Mouse (Mus musculus) hindbrain, postnatal 0 days (tissue): Measurements from ENCODE around the gene Jup. TPM values are rescaled to one million over a fixed set of nuclear protein-coding genes. Genes with fewer than 3 reads are reported as not detected.

Experiments used
- ATAC-seq: fragments of 200-750 bp; cut with Nextera tagmentation; 2 replicates; pipeline ENCODE4 v1.8.0; 2017; ENCODE audit warnings: mild to moderate bottlenecking, moderate TSS enrichment, moderate library complexity
- DNase-seq: peaks from one replicate; pipeline ENCODE4 v3.0.0-alpha.2; 2015; ENCODE audit warnings: low spot score
- H3K27ac ChIP-seq: fragments of 300-500 bp; sonication (generic); 2 replicates; pipeline ENCODE4 v1.5.1; 2014; ENCODE audit warnings: mild to moderate bottlenecking
- H3K27me3 ChIP-seq: fragments of 300-500 bp; sonication (generic); 2 replicates; pipeline ENCODE4 v1.6.1; 2014; ENCODE audit warnings: low read length, mixed read lengths; ENCODE audit not compliant: insufficient read depth
- H3K36me3 ChIP-seq: fragments of 300-500 bp; sonication (generic); 2 replicates; pipeline ENCODE4 v1.6.1; 2014; ENCODE audit warnings: low read length, mixed read lengths; ENCODE audit not compliant: insufficient read depth
- H3K4me1 ChIP-seq: fragments of 300-500 bp; sonication (generic); 2 replicates; pipeline ENCODE4 v1.6.1; 2014; ENCODE audit warnings: antibody characterized with exemption, low read length, mixed read lengths; ENCODE audit not compliant: insufficient read depth
- H3K4me2 ChIP-seq: fragments of 300-500 bp; sonication (generic); 2 replicates; pipeline ENCODE4 v1.6.1; 2014; ENCODE audit warnings: low read depth, mild to moderate bottlenecking, low read length, moderate library complexity, mixed read lengths
- H3K4me3 ChIP-seq: fragments of 300-500 bp; sonication (generic); 2 replicates; pipeline ENCODE4 v1.5.1; 2014; ENCODE audit warnings: low read length
- H3K9ac ChIP-seq: fragments of 300-500 bp; sonication (generic); replicated peaks from 2 replicates; pipeline ENCODE4 v1.6.1; 2014; ENCODE audit warnings: mild to moderate bottlenecking, low read length, moderate library complexity, mixed read lengths
- H3K9me3 ChIP-seq: fragments of 300-500 bp; sonication (generic); 2 replicates; pipeline ENCODE4 v1.6.1; 2016; ENCODE audit warnings: low read length, mixed read lengths
- CTCF ChIP-seq: IDR thresholded peaks from 2 replicates; pipeline ENCODE4 v1.5.1; 2016; ENCODE audit warnings: antibody characterized with exemption, control low read depth, low read depth
- WGBS: fragments of 180-500 bp; shearing (Covaris S2); extraction: QIAGEN DNeasy Blood & Tissue Kit; methylation state at CpG from one replicate; pipeline ENCODE4 v1.1.7; 2014; 5-methylcytosine and 5-hydroxymethylcytosine counted together
- polyA plus RNA-seq: library from polyadenylated mRNA; unstranded; fragments of >200 nt; fragmentation: Nextera tagmentation; extraction: Ambion mirVana; gene quantifications from 2 replicates; pipeline ENCODE4 v1.2.1, GENCODE M21; 2015
- total RNA-seq: library from RNA; depleted of rRNA; stranded (reverse); fragments of >200 nt; gene quantifications from 2 replicates; pipeline ENCODE4 v1.2.3, GENCODE M21; 2014

Jup gene
- total and polyA plus RNA-seq, 2 experiments from 2014 or later, result 49.8 to 119 TPM

DNA sequence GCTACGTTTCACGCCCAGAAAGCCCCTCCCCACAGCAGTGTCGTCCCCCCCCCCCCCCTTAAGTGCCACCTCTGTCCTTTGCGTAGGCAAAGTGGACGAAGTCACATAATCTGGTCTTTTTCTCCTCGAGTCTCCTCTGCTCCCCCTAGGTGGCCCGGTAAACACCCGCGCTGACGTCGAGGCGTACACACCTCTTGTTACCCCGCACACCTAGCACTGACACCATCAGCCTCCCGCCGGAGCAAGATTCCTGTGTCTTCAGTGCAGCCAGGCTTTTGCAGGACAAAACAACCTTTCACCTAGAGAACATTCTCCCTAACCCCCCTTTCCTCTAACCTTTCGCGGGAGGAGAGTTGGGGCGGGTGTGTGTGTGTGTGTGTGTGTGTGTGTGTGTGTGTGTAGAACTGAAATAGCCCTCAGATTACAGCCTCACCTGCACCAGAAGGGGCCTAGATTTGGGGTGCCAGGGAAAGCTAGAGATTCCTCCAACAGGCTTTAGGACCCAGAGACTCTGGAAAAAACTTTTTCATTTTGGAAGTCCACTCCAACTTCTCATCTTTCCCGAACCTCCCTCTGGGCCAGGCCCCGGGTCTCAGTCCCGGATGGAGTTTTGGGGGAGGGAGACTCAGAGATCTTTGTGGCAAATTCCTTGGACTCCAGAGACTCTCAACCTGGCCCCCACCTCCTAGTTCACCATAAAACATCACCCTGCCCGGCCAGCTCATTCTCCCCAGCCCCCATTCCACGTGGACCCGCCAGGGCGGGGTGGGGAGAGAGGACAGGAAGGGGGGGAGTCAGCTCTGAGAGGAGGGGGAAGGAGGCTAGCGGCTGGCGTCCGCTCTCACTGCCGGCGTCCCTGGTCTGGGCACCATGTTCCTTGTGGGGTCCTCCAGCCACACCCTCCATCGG is 17.6 kb upstream of the Jup start, which contains the start of gene Fkbp10:
Gene Fkbp10 (plus strand): TSS at position 784 of the 909 bp plus-strand sequence.
- H3K4me3 ChIP-seq, result peak within 1 kb of the TSS; percentile 60
- H3K27ac ChIP-seq, result peak within 1 kb of the TSS; percentile 78
- no peaks in the 10 kb centered on the region for H3K27me3 ChIP-seq
- DNase-seq (peak; percentile 20), ATAC-seq (0 out of 2 replicates have a peak, but pooled peaks have one; percentile 21)
- no peaks in the 10 kb centered on the region for H3K9me3 ChIP-seq
- 1% methylated on average over 30 of the region's 31 CpGs for WGBS
- H3K4me1 ChIP-seq, result peaks cover 14% of the 10 kb centered on the region
- H3K36me3 ChIP-seq, result no peaks in the 10 kb centered on the region
- H3K9ac ChIP-seq, result peak within 1 kb of the TSS; percentile 71
- TF ChIP-seq CTCF, result no peak
- H3K4me2 ChIP-seq, result peak within 1 kb of the TSS; percentile 71

DNA sequence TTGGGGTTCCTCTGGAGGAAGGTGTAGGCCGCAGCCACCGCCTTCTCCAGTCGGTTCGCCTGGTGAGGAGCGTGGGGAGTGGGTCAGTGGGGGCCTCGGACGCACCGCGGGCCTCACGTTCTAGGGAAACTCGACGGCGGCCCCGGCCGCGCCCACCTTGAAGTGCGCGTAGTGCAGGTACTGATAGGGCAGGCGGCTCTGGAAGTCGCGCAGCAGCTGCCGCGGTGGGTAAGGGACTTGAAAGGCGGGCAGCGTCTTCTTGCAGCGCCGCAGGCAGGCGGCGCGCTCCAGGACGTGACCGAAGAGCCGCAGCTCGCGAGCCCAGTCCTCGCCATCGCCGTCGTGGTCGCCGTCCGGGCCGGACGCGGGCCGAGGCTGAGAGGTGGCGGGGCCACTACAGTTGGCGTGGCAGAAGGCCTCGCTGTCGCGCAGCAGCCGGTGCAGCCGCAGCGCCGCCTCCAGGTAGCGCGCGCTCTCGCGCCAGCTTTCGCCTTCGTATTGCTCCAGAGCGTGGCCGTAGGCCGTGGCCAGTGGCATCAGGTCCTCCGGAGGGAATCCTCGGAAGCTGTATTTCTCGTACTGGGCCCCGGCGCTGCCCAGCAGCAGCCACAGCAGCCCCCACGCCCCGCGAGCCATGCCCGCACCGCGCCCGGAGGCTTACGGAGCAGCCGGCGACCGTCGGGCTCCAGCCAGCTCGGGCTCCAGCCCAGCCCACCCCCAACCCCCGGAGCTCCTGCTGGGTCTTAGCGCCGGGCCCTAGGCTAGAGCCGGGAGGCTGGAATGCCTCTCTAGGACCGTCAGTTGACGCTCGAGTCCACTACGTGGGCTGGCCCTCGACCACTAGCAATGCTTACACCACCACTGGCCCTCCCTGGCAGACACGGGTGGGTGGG is 16.7 kb upstream of the Jup start, which contains the start of gene P3h4:
Gene P3h4 (minus strand): TSS at position 816 of the 893 bp plus-strand sequence.
- H3K36me3 ChIP-seq, result no peaks in the 10 kb centered on the region
- peak; percentile 63 for TF ChIP-seq CTCF
- peak within 1 kb of the TSS; percentile 78 for H3K27ac ChIP-seq
- H3K9ac ChIP-seq, result peak within 1 kb of the TSS; percentile 71
- no peaks in the 10 kb centered on the region for H3K27me3 ChIP-seq
- DNase-seq (peak; percentile 89), ATAC-seq (peak; percentile 96)
- H3K9me3 ChIP-seq, result no peaks in the 10 kb centered on the region
- 2% methylated on average over 90 of the region's 93 CpGs for WGBS
- H3K4me3 ChIP-seq, result peak within 1 kb of the TSS; percentile 60
- peak within 1 kb of the TSS; percentile 71 for H3K4me2 ChIP-seq
- H3K4me1 ChIP-seq, result peaks cover 14% of the 10 kb centered on the region

DNA sequence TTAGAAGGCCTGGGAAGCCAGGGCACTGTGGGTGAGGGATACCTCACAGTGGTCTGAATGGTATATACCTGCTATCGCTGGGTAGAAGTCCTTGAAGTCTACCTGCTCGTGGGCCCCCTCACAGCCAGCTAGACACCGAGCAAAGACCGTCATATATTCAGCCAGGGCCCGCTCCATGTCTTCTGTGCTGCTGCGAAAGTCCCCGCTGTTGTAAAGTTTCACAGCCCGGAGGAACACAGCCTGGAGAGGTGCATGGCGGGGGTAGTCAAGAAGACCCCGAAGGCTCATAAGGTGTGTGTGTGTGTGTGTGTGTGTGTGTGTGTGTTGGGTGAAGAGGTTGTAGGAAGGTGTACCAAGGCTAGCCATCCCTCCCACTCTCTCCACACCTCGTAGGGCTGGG is 16.0 kb upstream of the Jup start:
- H3K27me3 ChIP-seq, result no peaks in the 10 kb centered on the region
- H3K27ac ChIP-seq, result no peak overlapping the region
- peak overlapping the region; percentile 60 for H3K4me3 ChIP-seq
- peak overlapping the region; percentile 71 for H3K4me2 ChIP-seq
- peak overlapping the region; percentile 71 for H3K9ac ChIP-seq
- DNase-seq, result no peak
- peaks cover 14% of the 10 kb centered on the region for H3K4me1 ChIP-seq
- H3K36me3 ChIP-seq, result no peaks in the 10 kb centered on the region; the same call in 1 of the 2 replicates
- no peaks in the 10 kb centered on the region for H3K9me3 ChIP-seq
- no peak for TF ChIP-seq CTCF
- WGBS, result 79% methylated on average over 11 of the region's 11 CpGs
- no peak for ATAC-seq

DNA sequence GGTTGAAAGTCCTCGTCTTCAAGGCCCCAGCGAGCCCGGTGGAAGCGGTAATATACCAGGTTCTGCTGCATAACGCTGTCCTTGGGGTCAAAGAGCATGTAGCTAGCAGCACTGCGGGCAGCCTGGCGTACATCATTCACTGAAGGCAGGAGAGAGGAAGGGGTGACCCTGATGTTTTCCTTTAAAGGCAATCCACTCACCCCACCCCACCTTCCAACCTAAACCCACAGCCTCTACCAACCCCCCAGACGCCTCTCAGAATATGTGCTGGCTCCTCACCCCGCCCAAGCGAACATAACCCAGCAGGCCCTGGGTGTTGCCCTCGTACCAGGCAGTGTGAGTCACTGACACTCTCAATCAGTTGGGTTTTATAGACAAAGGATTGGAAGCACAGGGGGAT is 14.2 kb upstream of the Jup start:
- ATAC-seq (no peak), DNase-seq (no peak)
- H3K9me3 ChIP-seq, result no peaks in the 10 kb centered on the region
- H3K4me3 ChIP-seq, result no peak overlapping the region
- no peaks in the 10 kb centered on the region for H3K27me3 ChIP-seq
- H3K9ac ChIP-seq, result no peak overlapping the region
- H3K4me2 ChIP-seq, result no peak overlapping the region
- TF ChIP-seq CTCF, result no peak
- H3K36me3 ChIP-seq, result no peaks in the 10 kb centered on the region; the same call in 1 of the 2 replicates
- no peak overlapping the region for H3K27ac ChIP-seq
- peaks cover 14% of the 10 kb centered on the region for H3K4me1 ChIP-seq
- WGBS, result 89% methylated on average over 11 of the region's 11 CpGs

DNA sequence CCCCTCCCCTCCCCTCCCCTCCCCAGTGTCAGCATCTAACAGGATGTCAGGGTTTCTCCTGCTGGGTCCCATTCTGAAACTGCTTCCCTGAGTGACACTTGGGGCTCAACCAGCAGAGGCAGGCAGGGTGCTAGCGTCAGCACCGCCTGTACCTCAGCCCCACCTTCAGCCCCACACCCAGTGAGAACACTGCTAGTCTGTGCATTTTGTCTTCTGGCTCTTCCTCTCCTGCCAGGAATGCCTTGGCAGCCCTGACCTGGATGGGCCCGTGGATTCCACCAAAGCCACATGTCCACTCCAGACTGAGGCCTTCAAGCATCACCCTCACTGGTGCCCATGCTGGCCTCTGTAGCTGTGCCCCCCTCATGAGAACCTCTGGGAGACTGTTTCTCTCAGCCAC is 12.1 kb upstream of the Jup start:
- ATAC-seq, result no peak
- WGBS, result 63% methylated on average over 3 of the region's 3 CpGs
- Histone ChIP-seq H3K9me3 (no peaks in the 10 kb centered on the region), H3K36me3 (no peaks in the 10 kb centered on the region; the same call in 1 of the 2 replicates), H3K9ac (no peak overlapping the region), H3K4me3 (no peak overlapping the region), H3K27me3 (no peaks in the 10 kb centered on the region), H3K4me2 (no peak overlapping the region), H3K4me1 (peaks cover 14% of the 10 kb centered on the region), H3K27ac (no peak overlapping the region)
- TF ChIP-seq CTCF, result no peak
- DNase-seq, result no peak

DNA sequence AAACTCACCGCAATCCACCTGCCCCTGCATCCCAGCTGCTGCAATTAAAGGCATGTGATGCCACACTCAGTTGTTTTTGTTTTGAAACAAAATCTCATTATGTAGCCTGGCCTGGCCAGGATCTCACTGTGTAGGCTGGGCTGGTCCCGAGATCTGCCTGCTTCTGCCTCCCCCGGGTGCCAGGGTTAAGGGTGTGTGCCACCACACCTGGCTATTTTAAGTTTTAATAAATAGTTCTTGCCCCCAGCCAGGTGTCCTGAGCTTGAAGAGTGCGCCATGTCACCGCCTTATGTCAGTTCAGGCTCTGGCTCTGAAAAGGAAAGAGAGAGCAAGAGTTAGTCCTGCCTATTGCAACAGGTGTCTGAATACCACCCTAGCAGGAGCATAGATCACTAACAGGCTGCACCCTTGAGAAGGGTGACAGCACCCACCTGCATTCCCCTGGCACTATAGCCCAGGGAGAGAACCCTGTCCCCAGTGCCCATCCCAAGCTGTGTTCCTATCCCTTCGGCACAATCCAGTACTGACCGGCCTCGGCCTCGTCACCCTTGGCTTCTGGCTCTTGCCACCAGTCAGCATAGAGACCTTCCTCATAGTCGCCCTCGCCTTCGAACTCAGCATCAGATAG is 11.4 kb upstream of the Jup start:
- H3K4me3 ChIP-seq, result no peak overlapping the region
- DNase-seq, result no peak

More for the DNA sequence above, 11.4 kb upstream of the Jup start:
- Histone ChIP-seq H3K4me1 (peaks cover 13% of the 10 kb centered on the region), H3K36me3 (no peaks in the 10 kb centered on the region; the same call in 1 of the 2 replicates), H3K9ac (no peak overlapping the region), H3K27ac (no peak overlapping the region), H3K27me3 (no peaks in the 10 kb centered on the region), H3K4me2 (no peak overlapping the region), H3K9me3 (no peaks in the 10 kb centered on the region)
- TF ChIP-seq CTCF, result no peak
- WGBS, result 95% methylated on average over 12 of the region's 12 CpGs
- ATAC-seq, result no peak
